Mouse (Mus musculus) cerebellum, adult 11-12 months (tissue): ENCODE measurements around the gene Glrx5.

ENCODE experiments used
- DNase-seq: peaks from one replicate; pipeline ENCODE4 v3.0.0; 2022

The Glrx5 gene

GRCm38 (mm10) chr12:105004956-105005714 is 27.4 kb upstream of the Glrx5 start:
- DNase-seq = no peak

GRCm38 (mm10) chr12:105005715-105005972 is 26.8 kb upstream of the Glrx5 start:
- no peak for DNase-seq

GRCm38 (mm10) chr12:105008150-105008549 is 24.3 kb upstream of the Glrx5 start:
- no peak for DNase-seq

- DNase-seq = no peak
These were observed 23.7 kb upstream of the Glrx5 start for GRCm38 (mm10) chr12:105008752-105009178.

GRCm38 (mm10) chr12:105009370-105010212 is 22.9 kb upstream of the Glrx5 start, which contains the start of gene Syne3:
Gene Syne3, minus strand, starts transcription at chr12:105009809.
- no peak for DNase-seq

- DNase-seq = no peak
These were observed 22.2 kb upstream of the Glrx5 start for GRCm38 (mm10) chr12:105010213-105010790.

GRCm38 (mm10) chr12:105011589-105011988 is 20.9 kb upstream of the Glrx5 start:
- no peak for DNase-seq

GRCm38 (mm10) chr12:105012314-105012713 is 20.2 kb upstream of the Glrx5 start:
- DNase-seq = no peak

- DNase-seq = no peak
These were observed 19.4 kb upstream of the Glrx5 start for GRCm38 (mm10) chr12:105013065-105013464.

- DNase-seq = no peak
These were observed 16.3 kb upstream of the Glrx5 start for GRCm38 (mm10) chr12:105016199-105016598.

GRCm38 (mm10) chr12:105016639-105017038 is 15.8 kb upstream of the Glrx5 start:
- no peak for DNase-seq

GRCm38 (mm10) chr12:105019359-105020219 is 12.9 kb upstream of the Glrx5 start:
- DNase-seq = no peak

- DNase-seq = no peak
These were observed 10.9 kb upstream of the Glrx5 start for GRCm38 (mm10) chr12:105021441-105022069.

- DNase-seq = no peak
These were observed 10.3 kb upstream of the Glrx5 start for GRCm38 (mm10) chr12:105022141-105022540.

- no peak for DNase-seq
These were observed 9.7 kb upstream of the Glrx5 start for GRCm38 (mm10) chr12:105022776-105023175.

GRCm38 (mm10) chr12:105025271-105025946 is 7.1 kb upstream of the Glrx5 start:
- peak; percentile 44 for DNase-seq

GRCm38 (mm10) chr12:105025947-105026586 is 6.4 kb upstream of the Glrx5 start:
- no peak for DNase-seq

- no peak for DNase-seq
These were observed 5.0 kb upstream of the Glrx5 start for GRCm38 (mm10) chr12:105027323-105027991.

GRCm38 (mm10) chr12:105029890-105030289 is 2.6 kb upstream of the Glrx5 start:
- no peak for DNase-seq
